Mouse (Mus musculus) subcutaneous adipose tissue, adult 2 months (tissue): ENCODE results near the gene Atp6v1g1. TPM values are rescaled to one million over a fixed set of nuclear protein-coding genes. Genes with fewer than 3 reads are reported as not detected.

Experiments used
- polyA plus RNA-seq: library from polyadenylated mRNA; depleted of rRNA; stranded (reverse); fragments of >200 nt; gene quantifications from 2 replicates; pipeline ENCODE4 v1.2.3, GENCODE M21; 2012; ENCODE audit warnings: low replicate concordance; rRNA removed

The Atp6v1g1 gene
- 40.7 and 41.4 TPM in 2 replicates for polyA plus RNA-seq

DNA sequence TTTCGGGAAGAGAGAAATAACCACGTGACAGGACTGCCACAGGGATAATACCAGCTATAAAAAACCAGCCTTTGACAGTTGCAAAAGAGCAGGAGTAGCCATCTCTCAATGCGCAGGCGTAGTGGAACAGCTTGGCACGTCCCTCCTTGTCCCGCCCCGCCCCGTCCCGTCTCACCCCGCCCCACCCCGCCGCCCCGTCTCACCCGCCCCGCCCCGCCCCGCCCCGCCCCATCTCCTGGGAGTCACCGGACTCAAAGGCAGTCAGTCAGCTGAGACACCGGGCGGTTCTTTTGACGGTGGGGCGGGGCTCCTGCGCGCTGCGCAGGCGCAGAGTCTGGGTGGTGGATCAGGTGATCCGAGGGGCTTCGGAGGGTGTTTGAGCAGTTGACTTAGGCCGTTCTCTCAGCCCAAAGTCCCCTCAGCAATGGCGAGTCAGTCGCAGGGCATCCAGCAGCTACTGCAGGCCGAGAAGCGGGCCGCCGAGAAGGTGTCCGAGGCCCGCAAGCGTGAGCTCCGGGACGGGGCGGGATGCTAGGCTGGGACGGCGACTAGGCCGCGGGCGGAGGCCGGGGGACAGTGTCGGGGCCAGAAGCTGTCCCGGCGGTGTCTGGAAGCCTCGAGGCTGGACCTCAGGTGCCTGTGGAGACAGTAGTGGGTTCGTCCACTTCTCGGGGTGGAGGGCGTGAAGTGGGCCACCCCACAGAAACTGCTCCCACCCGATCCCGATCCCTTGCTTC, at the start of gene Atp6v1g1:
TSS of gene Atp6v1g1 (plus strand) at position 279 of the 737 bp plus-strand sequence.

DNA sequence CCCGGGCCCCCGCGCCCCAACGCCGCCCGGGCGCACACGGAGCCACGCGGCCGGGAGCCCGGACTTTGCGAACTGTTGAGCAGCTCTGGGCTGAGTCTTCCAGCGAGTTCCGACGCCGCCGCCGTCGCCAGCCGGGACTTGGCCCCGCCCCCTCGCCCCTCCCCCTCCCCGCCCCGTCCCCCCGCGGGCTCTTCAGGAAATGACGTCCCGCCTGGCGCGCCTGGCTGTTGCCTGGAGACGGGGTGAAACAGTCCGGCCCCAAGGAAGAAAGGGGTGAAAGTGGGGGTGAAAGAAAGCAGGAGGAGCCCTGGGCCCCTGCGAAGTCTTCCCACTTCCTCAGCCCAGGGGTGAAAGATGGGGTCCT, 48.7 kb upstream of the Atp6v1g1 start, which contains the start of gene Whrn:
TSS of gene Whrn (minus strand) at position 77 of the 364 bp plus-strand sequence.

DNA sequence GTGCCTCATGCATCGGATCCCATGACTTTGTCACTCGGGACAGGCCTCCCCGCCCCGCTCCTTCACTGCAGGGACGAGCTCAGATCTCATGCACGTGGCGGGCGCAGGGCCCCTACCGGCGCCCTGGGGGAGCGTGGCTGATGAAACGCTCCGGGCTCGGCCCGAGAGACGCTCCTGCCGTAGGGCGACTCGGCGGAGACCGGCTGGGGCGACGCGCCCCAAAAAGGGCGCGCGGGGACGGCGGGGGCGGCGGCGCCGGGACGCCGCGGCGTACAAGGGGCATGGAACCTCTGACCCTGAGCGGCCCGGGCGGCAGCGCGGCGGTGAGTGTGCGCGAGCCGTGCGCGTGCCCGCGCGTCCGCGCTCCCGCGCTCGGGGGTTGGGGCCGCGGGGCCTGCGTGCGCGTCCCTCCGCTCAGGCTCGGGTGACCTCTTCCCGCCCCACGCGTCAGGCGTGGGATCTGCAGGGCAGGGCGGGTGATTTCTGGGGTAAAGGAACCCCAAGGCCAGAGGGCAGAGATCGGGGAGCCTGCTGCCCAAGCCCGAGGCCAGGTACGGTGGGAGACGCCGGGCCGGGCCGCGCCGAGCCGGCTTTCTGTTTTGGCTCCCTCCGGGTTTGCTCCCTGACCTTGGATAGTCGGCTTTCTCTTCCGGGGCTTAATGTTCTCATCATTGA, 14.0 kb downstream of the Atp6v1g1 start, which contains the start of gene Tmem268:
TSS of gene Tmem268 (plus strand) at position 375 of the 675 bp plus-strand sequence.

Other genes starting within 250 kb of the Atp6v1g1 start
- gene Orm1, start 200.2 kb upstream of the Atp6v1g1 start, polyA plus RNA-seq = 116 and 597 TPM in 2 replicates
- 1.2 and 3.1 TPM in 2 replicates for gene Orm3, start 188.6 kb upstream of the Atp6v1g1 start, polyA plus RNA-seq
- gene Orm2, start 182.3 kb upstream of the Atp6v1g1 start, polyA plus RNA-seq = 2.5 and 13.6 TPM in 2 replicates
- gene Akna, start 141.4 kb upstream of the Atp6v1g1 start, polyA plus RNA-seq = 6.6 and 10.3 TPM in 2 replicates
- 2.8 and 18.6 TPM in 2 replicates for gene Whrn, start 48.8 kb upstream of the Atp6v1g1 start, polyA plus RNA-seq
- gene Tmem268, start 14.0 kb downstream of the Atp6v1g1 start, polyA plus RNA-seq = 15.7 and 20.1 TPM in 2 replicates
- not detected in 2 replicates for gene Gm11213, start 60.5 kb downstream of the Atp6v1g1 start, polyA plus RNA-seq
- not detected in 2 replicates for gene Tex48, start 77.7 kb downstream of the Atp6v1g1 start, polyA plus RNA-seq
- gene Gm11214, start 118.6 kb downstream of the Atp6v1g1 start, polyA plus RNA-seq = not detected in 2 replicates
- gene Tnfsf15, start 200.3 kb downstream of the Atp6v1g1 start, polyA plus RNA-seq = 0.08 TPM in 1 of 2 replicates, not detected in the other